Mouse (Mus musculus): ENCODE results near the gene Ints11.

The Ints11 gene

DNA sequence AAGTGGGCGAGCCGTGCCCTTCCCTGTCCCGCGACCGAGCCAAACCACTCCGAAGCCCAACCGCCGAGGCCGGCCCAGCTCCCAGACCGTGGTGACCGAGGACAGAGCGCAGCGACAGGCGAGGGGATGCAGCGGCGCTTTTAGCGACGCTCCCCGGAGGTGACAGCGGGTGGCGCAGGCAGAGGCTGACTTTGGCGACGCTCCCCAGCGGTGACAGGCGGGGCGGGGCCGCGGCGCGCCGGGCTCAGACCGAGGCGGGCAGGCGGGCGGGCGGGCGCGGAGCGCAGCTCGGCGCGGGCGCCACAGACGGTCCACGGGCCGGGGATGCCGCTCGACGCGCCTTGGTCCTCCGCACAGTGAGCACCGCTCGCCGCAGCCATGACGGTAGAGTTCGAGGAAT, 22.7 kb downstream of the Ints11 start:
- peak; percentile 85 for DNase-seq (ENCODE audit: low spot score)

DNA sequence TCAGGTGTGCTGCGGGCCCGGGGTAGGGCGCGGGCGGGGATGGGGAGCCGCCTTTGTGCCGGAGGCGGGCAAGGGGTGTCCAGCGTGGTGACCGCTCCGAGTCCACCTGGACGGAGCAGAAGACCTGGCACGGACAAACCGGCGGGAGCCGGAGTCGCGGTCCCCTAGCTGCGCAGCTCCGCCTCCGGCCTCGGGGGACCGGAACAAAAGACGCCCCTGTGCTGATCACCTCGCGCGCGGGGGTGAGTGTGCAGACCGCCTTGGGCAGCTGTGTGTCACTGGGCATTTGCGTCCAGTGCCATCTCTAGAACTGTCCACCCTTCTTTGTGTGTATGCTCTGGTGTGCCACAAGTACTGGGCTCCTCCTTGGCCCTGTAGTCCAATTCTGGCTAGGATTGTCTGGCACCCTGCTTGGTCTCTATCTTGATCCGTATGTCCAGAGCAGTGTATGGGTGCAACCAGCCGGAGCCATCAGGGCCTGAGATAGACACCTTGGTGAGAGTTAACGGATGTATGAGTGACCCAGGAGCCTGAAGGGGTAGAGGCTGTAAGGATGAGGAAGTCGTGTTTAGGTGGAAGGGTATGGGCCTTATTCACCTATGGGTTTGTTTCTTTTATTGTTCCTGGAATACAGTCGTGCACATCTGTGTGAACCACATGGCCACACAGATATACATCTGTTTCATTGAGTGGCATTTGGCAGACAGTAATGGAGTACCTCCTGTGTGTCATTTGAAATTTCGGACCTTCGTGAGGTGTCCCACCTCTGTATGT, 23.3 kb downstream of the Ints11 start:
- peak; percentile 47 for DNase-seq (ENCODE audit: low spot score)

DNA sequence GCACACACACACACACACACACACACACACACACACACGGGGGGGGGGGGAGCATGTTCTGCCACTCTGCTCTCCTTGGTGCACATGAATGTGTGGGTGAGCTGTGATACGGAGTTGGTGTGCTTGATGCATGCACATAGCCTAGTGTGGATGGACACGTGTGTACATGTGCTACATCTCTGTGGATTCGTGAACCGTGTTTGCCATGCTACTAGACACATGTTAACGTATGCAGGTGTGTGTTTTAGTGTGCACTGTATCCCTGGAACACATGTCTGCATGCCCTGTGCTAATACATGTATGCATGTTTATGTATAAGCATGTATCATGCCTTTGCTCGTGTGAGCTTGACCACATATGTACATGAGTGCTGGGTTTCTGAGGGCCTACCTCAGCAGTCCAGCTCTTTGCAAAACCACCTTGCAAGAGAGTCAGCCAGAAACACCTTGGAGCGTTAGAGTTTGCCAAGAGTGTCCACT, 23.9 kb downstream of the Ints11 start:
- DNase-seq (ENCODE audit: low spot score): no peak

DNA sequence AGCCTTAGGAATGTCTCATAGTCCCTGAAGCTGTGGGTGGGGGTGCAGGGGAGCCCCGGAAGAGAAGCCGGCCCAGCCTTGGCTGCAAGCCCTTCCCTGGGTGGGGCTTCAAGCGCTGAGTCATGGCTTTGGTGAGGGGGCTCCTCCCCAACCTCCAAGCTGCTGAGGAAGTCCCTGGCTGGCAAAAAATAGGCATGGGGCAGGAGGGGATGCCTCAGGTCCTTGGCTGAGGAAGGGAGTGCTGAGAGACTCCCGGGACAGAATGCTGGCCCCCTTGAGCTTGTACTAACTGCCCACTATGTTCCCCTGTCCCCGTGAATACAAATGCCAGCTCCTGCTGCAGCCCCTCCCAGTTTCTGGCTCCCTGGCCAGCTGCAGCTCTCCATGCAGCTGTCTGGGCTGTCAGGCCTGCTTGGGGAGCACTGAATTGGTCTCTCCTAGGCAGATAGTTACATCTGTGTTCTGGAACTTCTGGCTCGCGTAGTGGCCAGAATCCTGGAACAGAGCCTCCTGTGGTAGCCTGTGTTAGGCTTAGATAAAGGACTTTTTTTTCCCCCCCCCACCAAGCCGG, 25.1 kb downstream of the Ints11 start:
- peak; percentile 3 for DNase-seq (ENCODE audit: low spot score)

DNA sequence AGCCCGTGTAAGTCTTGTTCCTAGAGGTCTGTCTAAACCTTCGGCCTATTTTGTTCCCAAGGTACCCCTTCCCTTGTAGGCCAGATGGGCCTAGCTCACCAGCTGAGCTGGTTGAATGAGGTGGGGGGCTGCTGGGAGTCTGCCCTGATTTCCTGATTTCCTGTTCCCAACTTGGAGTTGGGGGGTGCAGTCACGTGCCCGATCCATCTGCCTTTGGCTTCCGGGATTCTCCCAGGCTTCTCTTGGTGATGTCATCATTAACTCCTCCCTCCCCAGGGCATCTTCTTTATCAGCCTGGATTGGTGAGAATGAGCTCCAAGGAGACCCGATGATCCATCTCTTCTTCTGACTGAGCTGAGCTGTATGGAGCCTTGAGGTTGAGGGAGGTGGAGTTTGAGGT, 25.9 kb downstream of the Ints11 start:
- peak; percentile 12 for DNase-seq (ENCODE audit: low spot score)

DNA sequence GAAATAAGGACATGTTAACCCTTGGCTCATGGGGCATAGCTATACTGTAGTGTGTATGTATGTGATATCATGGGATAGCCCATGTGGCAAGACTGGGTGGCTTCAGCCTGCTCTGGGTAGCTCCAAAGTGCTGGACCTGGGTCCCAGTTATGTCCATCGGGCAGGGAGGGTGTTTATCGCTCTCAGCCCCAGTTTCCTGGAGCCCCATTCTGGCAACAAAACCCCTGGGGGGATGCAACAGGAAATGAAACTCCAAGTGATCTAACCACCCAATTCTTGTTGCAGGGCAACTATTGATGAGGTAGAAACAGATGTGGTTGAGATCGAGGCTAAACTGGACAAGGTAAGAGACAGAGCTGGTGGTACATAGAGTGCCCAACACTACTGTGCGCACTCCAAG, 26.5 kb downstream of the Ints11 start:
- DNase-seq (ENCODE audit: low spot score): no peak

DNA sequence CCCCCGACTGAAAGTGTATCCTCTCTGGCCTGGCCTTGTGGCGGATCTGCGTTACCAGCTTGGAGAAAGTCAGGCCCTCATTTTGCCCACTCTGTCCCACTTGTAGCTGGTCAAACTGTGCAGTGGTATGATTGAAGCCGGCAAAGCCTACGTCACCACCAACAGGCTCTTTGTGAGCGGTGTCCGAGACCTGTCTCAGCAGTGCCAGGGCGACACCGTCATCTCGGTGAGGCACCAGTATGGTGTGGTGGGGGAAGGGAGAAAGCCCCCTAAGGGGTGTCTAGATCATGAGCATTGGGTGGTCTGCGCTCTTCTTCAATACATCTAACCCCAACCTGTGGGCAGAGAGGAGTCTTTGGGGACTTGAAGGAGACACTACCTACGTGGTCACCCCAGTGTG, 27.1 kb downstream of the Ints11 start:
- no peak for DNase-seq (ENCODE audit: low spot score)

DNA sequence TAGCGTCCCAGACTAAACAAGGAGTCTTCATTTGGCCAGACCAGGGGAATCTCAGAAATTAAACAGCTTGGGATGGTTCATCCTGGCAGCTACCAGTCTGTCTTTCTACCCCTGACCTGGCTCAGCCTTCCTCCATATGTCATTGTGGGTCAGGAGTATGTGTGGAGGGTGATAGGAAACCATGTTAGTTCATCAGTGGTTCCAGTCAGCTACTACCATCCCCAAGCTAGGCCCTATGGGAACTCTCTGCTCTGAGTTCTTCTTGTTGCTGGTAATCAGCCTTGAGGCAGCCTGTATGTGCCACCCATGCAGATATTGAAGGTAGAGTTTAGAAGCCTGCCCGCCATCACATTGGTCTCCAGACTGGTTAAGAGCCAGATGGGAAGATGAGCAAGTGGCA, 29.0 kb downstream of the Ints11 start:
- DNase-seq (ENCODE audit: low spot score): no peak

DNA sequence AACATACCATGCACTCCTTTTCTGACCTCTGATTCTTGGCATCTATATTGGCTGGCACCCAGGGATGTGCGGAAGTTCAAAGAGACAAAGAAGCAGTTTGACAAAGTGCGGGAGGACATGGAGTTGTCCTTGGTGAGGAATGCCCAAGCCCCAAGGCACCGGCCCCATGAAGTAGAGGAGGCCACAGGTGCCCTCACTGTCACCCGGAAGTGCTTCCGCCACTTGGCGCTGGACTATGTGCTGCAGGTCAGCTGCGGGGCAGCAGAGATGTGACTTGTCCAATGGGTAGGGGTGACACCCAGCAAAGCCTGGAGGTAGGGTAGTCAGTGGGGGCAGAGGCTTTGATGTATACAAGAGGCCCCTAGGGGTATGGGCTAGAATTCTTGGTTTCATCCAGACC, 30.0 kb downstream of the Ints11 start:
- DNase-seq (ENCODE audit: low spot score): no peak

DNA sequence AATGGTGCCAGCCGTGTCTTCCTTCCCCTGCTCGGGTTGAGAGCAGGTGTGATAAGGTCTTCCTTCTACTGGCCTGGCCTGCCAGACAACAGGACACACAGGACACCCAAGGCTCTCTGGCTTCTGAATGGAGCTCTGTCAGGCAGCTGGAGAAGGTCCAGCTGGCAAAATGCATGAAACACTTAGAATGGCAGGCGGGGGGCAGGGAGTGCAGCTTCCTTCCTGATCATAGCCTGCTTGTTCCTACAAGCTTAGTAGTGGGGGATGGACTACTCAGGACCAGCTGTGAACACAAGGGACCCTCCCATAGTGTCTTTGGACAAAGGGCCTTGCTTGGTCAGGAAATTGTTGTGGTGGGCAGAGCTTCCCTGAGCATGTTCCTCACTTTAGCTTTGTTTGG, 31.9 kb downstream of the Ints11 start:
- no peak for DNase-seq (ENCODE audit: low spot score)

DNA sequence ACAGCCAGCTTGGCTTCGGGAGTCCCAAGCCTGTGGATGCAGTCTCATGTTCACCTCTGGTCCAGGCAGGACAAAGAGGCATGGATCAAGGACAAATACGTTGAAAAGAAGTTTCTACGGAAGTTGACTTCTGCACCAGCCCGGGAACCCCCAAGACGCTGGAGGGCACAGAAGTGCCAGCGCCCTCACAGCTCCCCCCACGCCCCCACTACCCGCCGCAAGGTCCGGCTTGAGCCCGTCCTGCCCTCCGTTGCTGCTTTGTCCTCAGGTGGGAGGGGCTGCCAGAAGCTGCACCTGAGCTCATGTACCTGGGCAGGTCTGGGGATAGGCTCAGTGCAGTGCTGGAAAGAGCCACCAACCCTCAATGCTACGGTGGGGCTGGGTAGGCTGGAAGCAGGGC, 33.9 kb downstream of the Ints11 start:
- DNase-seq (ENCODE audit: low spot score): no peak

DNA sequence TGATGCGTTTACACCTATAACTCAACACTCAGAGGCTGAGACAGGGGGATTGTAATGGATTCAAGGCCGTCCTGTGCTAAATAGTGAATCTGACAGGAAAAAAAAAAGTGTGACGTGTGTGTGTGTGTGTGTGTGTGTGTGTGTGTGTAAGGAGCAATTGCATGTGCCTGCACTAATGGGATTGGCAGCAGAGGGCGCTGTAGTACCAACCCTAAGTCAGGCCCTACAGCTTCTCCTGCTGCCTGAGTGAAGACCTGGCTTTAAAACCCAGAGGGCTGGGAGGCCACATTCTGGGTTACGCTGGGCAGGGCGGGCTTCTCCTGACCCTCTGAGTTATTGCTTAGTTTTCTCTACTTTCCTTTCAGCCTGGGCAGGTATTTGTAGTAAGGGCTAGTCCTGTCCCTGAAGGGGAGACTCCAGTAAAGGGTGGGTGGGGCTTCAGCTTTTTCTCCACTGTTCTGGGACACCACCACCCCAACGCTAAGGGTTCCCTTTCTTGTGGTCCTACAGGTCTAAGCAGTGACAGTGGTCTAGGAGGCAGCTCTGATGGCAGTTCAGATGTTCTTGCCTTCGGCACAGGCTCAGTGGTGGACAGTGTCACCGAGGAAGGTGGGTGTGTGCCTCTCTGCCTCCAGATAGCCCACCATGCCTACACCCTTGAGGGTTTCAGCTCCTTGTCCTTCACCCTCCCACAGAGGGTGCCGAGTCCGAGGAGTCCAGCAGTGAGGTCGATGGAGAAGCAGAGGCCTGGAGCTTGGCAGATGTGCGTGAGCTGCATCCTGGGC, 35.2 kb downstream of the Ints11 start:
- DNase-seq (ENCODE audit: low spot score): peak; percentile 39

DNA sequence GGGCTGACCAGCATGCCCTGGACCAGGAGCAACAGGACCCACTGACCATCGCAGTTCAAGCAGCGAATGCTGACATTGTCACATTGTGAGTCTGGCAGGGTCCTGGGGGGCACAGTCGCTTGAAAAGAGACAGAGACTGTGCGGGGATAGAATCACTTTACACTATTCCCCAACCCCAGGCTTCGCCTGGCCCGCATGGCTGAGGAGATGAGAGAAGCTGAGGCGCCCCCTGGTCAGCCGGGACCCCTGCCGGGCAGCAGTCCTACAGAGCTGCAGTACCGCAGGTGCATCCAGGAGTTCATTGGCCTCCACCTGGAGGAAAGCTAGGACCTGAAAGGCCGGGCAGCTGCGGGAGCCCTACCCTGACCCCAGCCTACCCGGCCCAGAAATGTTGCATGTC, 36.3 kb downstream of the Ints11 start:
- no peak for DNase-seq (ENCODE audit: low spot score)

DNA sequence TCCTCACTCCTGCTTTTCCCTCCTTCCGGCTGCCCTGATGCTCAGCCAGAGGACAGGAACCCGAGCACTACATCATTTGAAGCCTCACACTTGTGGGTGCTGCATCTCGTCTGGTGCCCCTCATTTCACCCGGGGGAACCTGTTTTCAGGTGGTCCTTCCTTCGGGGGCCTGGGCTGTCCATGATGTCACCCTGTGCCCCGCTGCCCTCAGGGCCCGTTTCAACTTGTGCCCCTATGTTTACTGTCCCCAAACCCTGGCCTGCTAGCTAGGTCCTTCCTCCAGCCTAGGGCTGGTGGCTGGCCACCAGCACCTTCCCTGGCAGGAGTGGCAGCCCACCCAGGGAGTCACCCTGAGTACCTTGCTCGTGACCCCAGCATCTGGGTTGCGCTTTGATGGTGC, 36.8 kb downstream of the Ints11 start:
- DNase-seq (ENCODE audit: low spot score): no peak

DNA sequence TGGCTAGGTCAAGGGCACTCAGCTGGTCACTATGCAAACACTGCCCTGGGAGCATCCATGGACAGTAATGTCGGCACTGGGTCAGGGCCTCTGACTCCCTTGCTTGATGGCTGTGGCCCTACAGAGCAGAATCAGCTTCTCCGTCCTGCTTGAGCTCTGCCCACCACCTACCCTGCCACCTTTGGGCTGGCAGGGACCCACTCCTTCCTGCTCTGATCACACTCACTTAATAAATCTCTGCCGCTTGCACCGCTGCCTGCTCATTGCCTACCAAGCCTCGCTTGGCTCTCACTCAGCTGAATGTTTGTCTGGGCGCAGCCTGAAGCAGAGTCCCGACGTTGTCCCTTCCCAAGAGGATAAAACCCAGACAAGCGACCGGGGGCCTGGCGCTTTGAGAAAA, 37.7 kb downstream of the Ints11 start:
- no peak for DNase-seq (ENCODE audit: low spot score)

DNA sequence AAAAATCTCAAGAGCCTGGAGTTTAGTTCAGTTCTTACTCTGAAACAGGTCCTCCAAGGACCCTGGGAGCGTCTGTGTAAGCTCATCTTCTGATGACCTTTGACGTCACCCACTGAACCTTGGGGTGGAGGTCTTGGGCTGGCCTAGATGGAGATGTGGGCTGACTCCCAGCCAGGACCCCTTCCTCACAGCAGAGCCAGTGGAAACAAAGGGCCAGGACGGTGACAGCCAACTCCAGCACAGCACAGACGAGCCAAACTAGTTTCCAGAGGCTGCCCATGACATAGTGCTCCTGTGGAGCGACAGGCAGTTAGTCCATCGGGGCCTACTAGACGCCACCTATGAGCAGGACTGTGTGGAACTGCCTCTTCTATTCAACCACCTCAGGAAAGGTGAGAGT, 38.9 kb downstream of the Ints11 start:
- DNase-seq (ENCODE audit: low spot score): no peak

DNA sequence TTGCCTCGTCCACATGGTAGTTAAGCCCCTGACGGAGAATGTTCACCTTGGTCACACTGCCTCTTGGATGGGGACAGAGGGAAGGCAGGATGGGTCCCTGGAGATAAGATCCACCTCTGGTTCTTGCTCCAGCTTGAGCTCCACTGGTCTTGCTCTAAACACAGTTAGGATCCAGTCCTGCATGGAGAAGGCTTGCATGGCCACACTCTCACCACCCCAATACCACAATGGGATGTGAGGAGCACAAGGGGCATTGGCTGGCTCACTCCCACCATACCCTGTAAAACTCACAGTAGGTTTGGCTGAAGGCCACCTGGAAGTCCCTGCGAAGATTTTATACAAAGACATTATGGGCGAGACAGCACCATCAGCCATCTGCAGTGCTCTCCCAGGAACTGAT, 39.4 kb downstream of the Ints11 start:
- DNase-seq (ENCODE audit: low spot score): no peak

DNA sequence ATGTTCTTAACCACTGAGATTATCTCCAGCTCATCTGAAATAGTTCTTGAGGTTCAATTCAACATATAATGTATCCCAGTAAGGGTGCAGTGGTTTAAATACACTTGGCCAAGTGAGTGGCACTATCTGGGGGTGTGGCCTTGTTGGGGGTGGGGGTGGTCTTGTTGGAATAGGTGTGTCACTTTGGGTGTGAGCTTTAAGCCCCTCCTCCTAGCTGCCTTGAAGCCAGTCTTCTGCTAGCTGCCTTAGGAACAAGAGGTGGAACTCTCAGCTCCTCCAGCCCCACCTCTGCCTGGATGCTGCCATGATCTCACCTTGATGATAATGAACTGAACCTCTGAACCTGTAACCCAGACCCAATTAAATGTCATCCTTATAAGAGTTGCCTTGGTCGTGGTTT, 62.7 kb downstream of the Ints11 start:
- DNase-seq (ENCODE audit: low spot score): no peak

Data from embryo, embryonic 10.5 days (tissue).